Mouse (Mus musculus) CD4-positive, CD25-positive, alpha-beta regulatory T cell (primary cell): ENCODE data around the gene Adam17. TPM values are rescaled to one million over a fixed set of nuclear protein-coding genes. Genes with fewer than 3 reads are reported as not detected.

ENCODE experiments used
- polyA plus RNA-seq: library from polyadenylated mRNA; unstranded; fragments of 100-300 nt; shearing (Covaris generic); gene quantifications from one replicate; pipeline ENCODE4 v1.2.1, GENCODE M21; 2017

Gene Adam17
- 60.4 TPM for polyA plus RNA-seq

GRCm38 (mm10) chr12:21373100-21373819 is at the start of gene Adam17:
Gene Adam17 (minus strand): TSS chr12:21373632.

GRCm38 (mm10) chr12:21417100-21418070 is 44.0 kb upstream of the Adam17 start, which contains the start of gene Ywhaq:
Gene Ywhaq (minus strand): TSS chr12:21417637.

GRCm38 (mm10) chr12:21315923-21316868 is 57.2 kb downstream of the Adam17 start, which contains the start of gene Iah1:
Gene Iah1 (plus strand): TSS chr12:21316389.

GRCm38 (mm10) chr12:21286243-21286622 is 87.2 kb downstream of the Adam17 start, which contains the start of gene Itgb1bp1:
Gene Itgb1bp1 (minus strand): TSS chr12:21286284.

GRCm38 (mm10) chr12:21284761-21285441 is 88.5 kb downstream of the Adam17 start, which contains the start of gene Cpsf3:
Gene Cpsf3 (plus strand): TSS chr12:21285391.

Other genes starting within 250 kb of the Adam17 start
- 136 TPM for gene Cpsf3, start 88.2 kb downstream of the Adam17 start, polyA plus RNA-seq
- 102 TPM for gene Itgb1bp1, start 87.3 kb downstream of the Adam17 start, polyA plus RNA-seq
- gene Iah1, start 57.2 kb downstream of the Adam17 start, polyA plus RNA-seq: 43.4 TPM
- gene Ywhaq, start 44.0 kb upstream of the Adam17 start, polyA plus RNA-seq: 268 TPM